Mouse (Mus musculus) macrophage (primary cell): Measurements from ENCODE around the gene Lamc1. TPM values are rescaled to one million over a fixed set of nuclear protein-coding genes. Genes with fewer than 3 reads are reported as not detected.
"Not testable (repeated sequence)": the region's sequence is repeated elsewhere in the genome, so short reads cannot be mapped to it uniquely, and the experiment has no call there.

Experiments used
- H3K27ac ChIP-seq: fragments of 350-480 bp; formaldehyde crosslinking; 2 replicates; pipeline ENCODE4 v1.9.0; 2021
- H3K36me3 ChIP-seq: fragments of 350-480 bp; formaldehyde crosslinking; 2 replicates; pipeline ENCODE4 v1.9.0; 2021; ENCODE audit errors: inconsistent target
- H3K4me3 ChIP-seq: fragments of 350-480 bp; formaldehyde crosslinking; 2 replicates; pipeline ENCODE4 v1.9.0; 2021; ENCODE audit errors: inconsistent target
- H3K79me2 ChIP-seq: fragments of 350-480 bp; formaldehyde crosslinking; 2 replicates; pipeline ENCODE4 v1.9.0; 2021; ENCODE audit errors: inconsistent target
- WGBS: methylation state at CpG from one replicate; pipeline ENCODE4 v1.1.7; 2026; ENCODE audit warnings: inconsistent platforms; ENCODE audit not compliant: missing documents; 5-methylcytosine and 5-hydroxymethylcytosine counted together
- polyA plus RNA-seq: library from polyadenylated mRNA; stranded (reverse); fragments of 250-400 nt; gene quantifications from 3 replicates; pipeline ENCODE4 v1.2.4, GENCODE M21; 2018; ENCODE audit warnings: inconsistent platforms

The Lamc1 gene
- polyA plus RNA-seq, 1 experiment from 2014 or later = 21.0 TPM

DNA sequence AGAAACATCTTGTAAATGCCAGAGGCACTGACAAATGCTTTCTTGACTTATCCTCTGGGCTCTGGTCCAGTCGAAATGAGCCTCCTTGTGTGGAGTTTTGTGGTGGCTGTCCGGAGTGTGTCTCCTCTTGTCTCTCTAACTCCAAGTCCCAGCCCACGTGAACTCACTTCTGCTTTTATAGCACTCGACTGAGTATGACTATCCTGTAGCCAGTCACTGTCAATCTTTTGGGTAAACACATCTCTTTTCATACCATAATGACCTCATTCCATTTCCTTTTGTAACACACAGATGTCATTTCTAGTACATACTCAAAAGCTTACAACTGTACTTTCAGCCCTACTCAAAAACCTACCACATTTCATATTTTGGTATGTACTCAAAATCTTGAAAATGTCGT lies 33.1 kb downstream of the Lamc1 start:
- H3K4me3 ChIP-seq, H3K36me3 ChIP-seq: not testable (repeated sequence)
- 18% methylated on average over 5 of the region's 5 CpGs for WGBS
- Histone ChIP-seq H3K79me2 (peaks cover 29% of the 10 kb centered on the region; the same call in 1 of the 2 replicates), H3K27ac (peak overlapping the region; percentile 35)

DNA sequence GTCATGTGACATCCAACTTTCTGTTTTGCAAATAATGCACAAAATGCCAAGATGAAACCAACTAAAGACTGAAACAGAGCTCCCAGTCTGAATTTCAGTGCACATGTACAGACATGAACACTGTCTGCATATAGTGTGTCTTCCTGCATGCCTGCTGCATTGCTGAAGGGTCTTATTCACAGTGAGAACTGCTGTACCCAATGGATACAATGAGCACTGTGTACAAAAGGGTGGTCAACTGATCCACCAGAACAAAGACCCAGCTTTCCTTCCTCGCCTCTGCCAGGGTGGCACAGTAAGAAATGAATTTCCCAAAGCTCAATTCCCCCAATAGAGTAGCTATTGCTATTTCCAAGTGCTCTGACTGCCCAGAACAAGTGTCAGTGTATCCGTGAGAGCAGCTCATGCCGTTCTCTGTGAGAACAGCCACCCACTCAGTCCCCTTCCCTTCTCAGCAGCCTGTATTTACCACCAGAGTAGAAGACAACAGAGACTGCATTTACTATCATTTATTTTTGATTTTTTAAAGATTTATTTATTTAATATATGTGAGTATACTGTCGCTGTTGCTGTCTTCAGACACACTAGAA lies 34.7 kb downstream of the Lamc1 start:
- not testable (repeated sequence) for H3K36me3 ChIP-seq, H3K27ac ChIP-seq
- WGBS = 100% methylated on average over 2 of the region's 4 CpGs

DNA sequence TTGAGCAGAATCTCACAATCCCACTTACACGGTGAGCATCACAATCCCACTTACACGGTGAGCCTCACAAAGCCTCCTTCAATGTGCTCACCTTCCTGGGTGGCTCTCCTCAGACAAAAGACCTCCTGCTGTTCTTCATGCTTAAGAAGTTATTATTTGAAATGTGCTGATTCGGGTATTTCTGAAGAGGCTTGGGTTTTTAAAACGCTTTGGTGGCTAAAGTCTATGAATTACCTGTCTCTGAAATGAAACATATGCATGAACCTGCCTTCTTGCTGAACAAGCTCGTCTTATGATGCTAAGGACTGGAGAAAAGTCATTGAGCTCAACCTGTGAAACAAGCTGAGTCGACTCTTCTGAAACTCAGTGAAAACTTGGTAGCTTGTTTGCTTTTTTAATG lies 36.6 kb downstream of the Lamc1 start:
- Histone ChIP-seq H3K27ac (no peak overlapping the region), H3K36me3 (no peaks in the 10 kb centered on the region), H3K4me3 (no peak overlapping the region), H3K79me2 (peaks cover 6% of the 10 kb centered on the region; the same call in 1 of the 2 replicates)
- WGBS = 93% methylated on average over 6 of the region's 6 CpGs

More for the DNA sequence above, 34.7 kb downstream of the Lamc1 start:
- H3K4me3 ChIP-seq = not testable (repeated sequence)
- H3K79me2 ChIP-seq = peaks cover 16% of the 10 kb centered on the region; the same call in 1 of the 2 replicates

DNA sequence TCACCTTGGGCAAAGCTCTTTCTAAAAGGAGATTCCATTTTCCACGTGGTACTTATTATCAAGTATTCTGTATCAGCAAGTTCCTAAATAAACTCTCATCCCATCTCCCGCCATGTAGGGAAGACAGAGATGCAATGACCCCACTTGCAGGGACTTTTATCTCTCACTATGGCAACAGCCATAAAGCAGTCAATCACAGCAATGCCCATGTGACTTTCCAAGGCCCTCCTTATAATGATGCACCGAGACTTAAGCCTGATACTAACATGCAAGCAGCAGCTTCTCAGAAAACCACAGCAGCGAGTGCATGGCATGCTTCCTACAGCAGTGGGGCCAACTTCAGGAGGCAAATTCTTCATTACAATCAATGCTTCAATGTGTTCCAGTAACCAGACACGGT lies 39.7 kb downstream of the Lamc1 start:
- Histone ChIP-seq H3K79me2 (no peaks in the 10 kb centered on the region; the same call in 1 of the 2 replicates), H3K4me3 (no peak overlapping the region), H3K27ac (no peak overlapping the region), H3K36me3 (no peaks in the 10 kb centered on the region)
- 90% methylated on average over 4 of the region's 5 CpGs for WGBS

DNA sequence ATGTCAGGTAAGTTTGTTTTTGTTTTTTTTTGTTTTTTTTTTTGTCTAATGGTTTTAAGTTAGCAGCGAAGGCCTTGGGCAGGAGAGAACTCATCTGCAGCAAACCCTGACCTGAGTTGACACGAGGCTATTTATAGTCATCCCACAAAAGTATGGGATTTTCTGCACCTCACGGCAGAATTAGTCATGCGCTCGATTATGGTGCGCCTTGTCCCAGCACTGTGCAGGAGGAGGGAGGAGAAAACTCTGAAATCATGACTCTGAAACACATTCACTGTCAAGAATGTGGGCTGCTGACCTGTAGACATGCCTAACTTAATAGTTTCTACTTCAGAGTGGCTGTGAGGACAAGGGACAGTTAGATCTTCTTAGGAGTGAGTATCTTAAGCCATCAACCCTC lies 40.4 kb downstream of the Lamc1 start:
- Histone ChIP-seq H3K79me2 (no peaks in the 10 kb centered on the region; the same call in 1 of the 2 replicates), H3K36me3 (no peaks in the 10 kb centered on the region), H3K4me3 (no peak overlapping the region), H3K27ac (no peak overlapping the region)
- 64% methylated on average over 5 of the region's 6 CpGs for WGBS

DNA sequence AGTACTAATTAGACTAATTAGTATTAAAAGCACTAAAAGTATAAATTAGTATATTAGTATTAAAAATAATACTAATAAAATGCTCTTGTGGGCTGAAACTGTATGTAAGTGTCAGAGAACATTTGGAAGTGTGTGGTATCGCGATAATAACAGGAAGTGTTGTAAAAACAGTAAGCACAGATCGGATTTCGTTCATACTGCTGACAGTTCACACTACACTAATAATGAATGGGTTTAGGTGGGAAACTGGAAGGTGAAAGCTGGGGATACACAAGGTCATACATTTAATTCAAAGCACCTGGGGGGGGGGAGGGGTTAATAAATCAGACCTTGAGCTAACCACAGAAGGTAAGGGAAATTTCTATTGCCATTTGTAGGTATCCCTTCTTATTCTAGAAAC lies 41.2 kb downstream of the Lamc1 start:
- Histone ChIP-seq H3K36me3 (no peaks in the 10 kb centered on the region), H3K27ac (no peak overlapping the region), H3K4me3 (no peak overlapping the region), H3K79me2 (no peaks in the 10 kb centered on the region; the same call in 1 of the 2 replicates)
- WGBS = 35% methylated on average over 4 of the region's 4 CpGs

DNA sequence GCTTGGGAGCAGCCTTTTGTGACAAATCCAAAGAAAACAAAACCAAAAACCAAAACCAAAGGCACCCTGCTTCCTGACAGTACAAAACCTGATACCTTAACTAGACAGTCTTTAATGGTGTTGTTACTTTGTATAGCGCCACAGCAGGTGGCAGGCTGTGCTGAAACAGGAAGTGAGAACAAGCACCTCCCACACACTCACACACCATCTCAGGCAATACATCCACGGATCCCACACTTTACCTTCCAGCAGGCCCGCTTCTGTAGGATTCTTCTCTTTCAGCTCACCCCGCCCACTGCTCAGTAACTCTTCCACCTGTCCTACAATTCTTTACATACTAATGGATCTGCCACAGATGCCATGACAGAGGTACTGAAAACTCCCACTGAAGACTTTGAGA lies 44.6 kb downstream of the Lamc1 start:
- Histone ChIP-seq H3K79me2 (no peaks in the 10 kb centered on the region; the same call in 1 of the 2 replicates), H3K36me3 (no peaks in the 10 kb centered on the region), H3K4me3 (no peak overlapping the region), H3K27ac (no peak overlapping the region)
- WGBS = 84% methylated on average over 4 of the region's 4 CpGs

DNA sequence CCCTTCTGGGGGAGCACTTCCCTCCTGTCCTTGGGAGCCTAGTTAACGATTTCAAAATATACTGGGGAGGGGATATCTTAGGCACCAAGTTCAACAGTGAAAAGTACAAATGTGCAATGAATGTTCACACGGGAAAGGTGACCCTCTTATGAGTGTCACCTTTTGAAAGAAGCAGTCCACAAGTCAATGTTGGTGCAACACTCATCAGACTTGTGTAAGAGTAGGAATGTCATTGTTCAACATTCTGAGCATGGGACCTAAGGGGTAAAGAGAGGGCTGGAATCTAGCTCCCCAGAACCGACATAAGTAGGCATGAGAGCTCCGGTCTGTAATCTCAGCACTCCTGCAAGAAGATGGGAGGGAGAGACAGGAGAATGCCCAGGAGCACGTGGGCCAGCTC lies 45.1 kb downstream of the Lamc1 start:
- no peaks in the 10 kb centered on the region for H3K79me2 ChIP-seq
- H3K36me3 ChIP-seq = no peaks in the 10 kb centered on the region
- WGBS = 93% methylated on average over 4 of the region's 5 CpGs
- H3K27ac ChIP-seq = no peak overlapping the region
- H3K4me3 ChIP-seq = no peak overlapping the region

DNA sequence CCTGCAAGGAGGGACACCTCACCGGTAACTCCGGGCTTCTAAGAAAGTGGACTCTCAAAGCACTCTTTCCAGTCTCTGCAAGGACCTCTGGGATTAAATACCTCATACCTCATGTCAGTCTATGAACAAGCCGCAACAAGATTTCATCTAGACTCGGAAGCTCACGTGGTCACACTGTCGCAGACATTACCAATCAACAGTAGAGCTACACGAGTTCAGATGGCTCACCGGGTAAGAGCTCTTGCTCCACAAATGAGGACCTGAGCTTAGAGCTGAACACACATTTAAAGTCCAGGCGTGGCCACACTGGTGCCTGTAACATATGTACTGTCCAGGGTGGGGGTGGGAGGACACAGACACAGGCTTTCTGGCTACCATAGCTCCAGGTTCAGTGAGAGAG lies 46.4 kb downstream of the Lamc1 start:
- 94% methylated on average over 9 of the region's 9 CpGs for WGBS
- no peaks in the 10 kb centered on the region for H3K79me2 ChIP-seq
- no peaks in the 10 kb centered on the region for H3K36me3 ChIP-seq
- H3K27ac ChIP-seq = no peak overlapping the region
- H3K4me3 ChIP-seq = no peak overlapping the region

DNA sequence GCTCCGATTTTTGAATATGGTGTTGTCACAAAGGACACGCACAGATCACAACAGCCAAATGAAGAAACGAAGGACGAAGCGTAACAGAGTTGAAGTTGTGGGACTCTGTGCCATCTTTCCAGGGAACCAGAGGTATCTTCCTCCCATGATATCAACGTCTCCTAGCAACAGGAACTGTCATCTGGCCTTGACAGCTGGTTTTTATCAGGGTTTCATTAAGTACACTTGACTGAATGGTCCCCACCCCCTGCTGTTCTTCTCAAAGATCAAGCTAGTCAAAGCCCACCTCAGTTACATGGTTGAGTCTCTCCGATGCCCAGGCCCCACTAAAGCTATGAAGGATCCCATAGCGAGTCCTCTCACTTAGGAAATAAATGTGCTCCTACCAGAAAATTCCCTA lies 47.4 kb downstream of the Lamc1 start:
- Histone ChIP-seq H3K27ac (no peak overlapping the region), H3K4me3 (no peak overlapping the region), H3K36me3 (no peaks in the 10 kb centered on the region), H3K79me2 (no peaks in the 10 kb centered on the region)
- 95% methylated on average over 8 of the region's 8 CpGs for WGBS

DNA sequence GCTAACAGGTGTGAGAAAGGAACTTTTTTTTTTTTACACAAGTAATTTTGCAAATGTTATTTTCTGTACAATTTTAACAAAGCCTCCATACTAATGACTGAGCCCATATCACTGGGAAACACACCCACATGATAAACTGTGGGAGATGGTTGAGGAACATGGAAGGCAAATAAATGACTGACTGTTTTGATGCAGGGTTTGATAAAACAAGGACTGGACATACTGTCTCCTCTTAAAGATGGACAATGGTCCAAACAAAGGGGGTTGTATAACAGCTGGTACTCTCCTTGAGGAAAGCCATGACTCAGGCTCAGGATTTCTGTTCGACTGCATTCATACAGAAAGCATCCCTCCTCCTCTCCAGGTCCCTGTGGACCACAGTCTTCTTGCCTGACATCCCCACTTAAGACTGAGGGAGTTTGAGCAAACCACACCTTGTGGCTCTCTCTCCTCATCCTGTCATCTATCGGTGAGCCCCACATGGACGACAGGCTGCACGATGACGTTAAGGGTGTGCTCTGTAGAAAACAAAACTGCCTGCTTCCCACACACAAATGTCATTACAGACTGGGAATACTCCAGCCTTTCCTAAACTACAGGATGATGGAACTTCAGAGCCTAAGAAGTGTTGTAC lies 50.1 kb downstream of the Lamc1 start:
- H3K27ac ChIP-seq = no peak overlapping the region
- H3K36me3 ChIP-seq = no peaks in the 10 kb centered on the region
- no peak overlapping the region for H3K4me3 ChIP-seq
- 89% methylated on average over 5 of the region's 5 CpGs for WGBS
- H3K79me2 ChIP-seq = no peaks in the 10 kb centered on the region

DNA sequence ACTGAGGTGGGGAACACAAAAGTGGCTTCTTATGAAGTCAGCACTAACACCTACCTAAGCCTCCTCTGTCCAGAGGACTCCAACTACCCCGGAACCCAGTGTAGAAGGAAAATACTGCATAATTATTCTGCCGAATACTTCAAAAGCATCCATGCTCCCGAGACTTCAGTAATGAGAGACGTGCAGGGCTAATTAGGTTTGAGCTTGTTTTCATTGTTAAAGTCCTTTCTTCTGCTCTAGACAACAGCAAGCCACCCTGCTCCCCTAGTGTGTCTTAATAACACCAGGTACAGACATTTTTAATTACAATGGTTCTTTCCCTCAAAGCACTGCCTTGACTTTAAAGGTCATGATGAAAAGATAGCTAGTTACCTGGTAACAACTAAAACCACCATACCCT lies 51.1 kb downstream of the Lamc1 start:
- Histone ChIP-seq H3K36me3 (no peaks in the 10 kb centered on the region), H3K27ac (no peak overlapping the region), H3K4me3 (no peak overlapping the region), H3K79me2 (no peaks in the 10 kb centered on the region)
- WGBS = 96% methylated on average over 4 of the region's 4 CpGs

DNA sequence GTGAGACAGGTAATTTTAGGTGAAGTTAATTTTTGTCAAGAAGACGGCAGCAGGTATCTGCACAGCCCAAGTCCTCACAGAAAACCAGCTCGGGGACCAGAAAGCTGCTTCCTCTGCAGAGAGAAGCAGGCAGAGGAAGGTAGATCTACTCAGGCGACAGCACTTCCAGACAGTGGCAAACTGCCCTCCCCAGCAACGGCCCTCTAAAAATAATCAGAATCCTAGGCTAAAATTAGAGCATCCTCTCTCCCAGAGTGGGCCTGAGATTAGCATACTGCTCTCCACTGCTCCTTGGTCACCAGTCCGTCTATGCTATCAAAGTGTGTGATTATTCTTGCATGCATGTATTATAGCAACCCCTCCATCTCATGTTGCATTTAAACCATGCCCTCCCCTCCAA lies 52.2 kb downstream of the Lamc1 start:
- no peak overlapping the region for H3K4me3 ChIP-seq
- no peaks in the 10 kb centered on the region for H3K79me2 ChIP-seq
- H3K27ac ChIP-seq = no peak overlapping the region
- WGBS = 84% methylated on average over 5 of the region's 5 CpGs
- H3K36me3 ChIP-seq = no peaks in the 10 kb centered on the region

DNA sequence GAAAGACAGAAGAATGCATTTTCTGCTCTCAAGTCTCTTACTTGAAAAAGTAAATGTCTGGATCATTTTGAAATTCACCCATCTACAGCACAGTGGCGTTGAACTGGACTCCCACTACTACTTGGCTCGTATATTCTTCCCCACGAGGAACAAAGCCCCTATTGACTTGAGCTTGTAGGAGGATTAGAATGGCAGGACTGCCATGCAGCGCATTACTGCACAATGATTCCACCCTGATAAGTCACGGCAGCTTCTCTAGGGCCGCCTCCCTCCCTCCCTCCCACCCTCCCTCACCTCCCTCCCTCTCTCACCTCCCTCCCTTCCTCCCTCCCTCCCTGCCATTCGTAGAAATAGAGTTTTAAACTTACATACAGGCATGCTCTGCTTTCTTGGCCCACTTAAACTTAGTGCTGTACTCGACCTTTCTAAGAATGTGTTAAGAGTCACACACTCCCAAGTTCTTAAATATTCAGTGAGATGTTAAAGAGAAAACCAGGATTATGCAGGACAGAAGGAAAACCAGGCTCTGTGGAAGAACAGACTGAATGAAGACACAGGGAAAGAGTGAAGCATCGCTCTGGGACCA lies 54.5 kb downstream of the Lamc1 start:
- 91% methylated on average over 8 of the region's 9 CpGs for WGBS
- no peak overlapping the region for H3K4me3 ChIP-seq
- H3K36me3 ChIP-seq = no peaks in the 10 kb centered on the region
- H3K27ac ChIP-seq = no peak overlapping the region
- H3K79me2 ChIP-seq = no peaks in the 10 kb centered on the region

DNA sequence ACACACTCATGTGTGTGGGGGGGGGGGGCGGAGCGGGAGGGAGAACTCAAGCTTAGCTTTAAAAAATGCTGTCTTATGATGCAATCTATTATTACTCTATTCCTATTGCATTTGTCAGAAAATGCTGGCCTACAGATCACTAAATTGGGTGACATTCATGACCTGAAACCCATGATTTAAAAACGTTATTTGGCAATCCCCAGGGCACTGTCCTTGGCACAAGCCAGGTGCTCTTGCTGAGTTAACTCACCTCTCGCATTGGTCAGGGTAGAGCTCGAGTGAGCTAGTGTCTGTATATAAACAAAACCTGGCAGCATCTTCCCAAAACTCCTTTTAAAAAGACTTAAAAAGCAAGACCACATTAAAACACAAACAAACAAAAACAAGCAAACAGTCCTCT lies 57.1 kb downstream of the Lamc1 start:
- Histone ChIP-seq H3K36me3 (no peaks in the 10 kb centered on the region), H3K4me3 (no peak overlapping the region), H3K79me2 (no peaks in the 10 kb centered on the region), H3K27ac (no peak overlapping the region)
- WGBS = 88% methylated on average over 5 of the region's 5 CpGs
